Mouse (Mus musculus): ENCODE measurements at regions not wholly inside any gene's neighbourhood (a gene's known extent, or its start where the extent isn't known, plus 50 kb on each side); places are given as distances from the start of the nearest gene placed in this dataset.

DNA sequence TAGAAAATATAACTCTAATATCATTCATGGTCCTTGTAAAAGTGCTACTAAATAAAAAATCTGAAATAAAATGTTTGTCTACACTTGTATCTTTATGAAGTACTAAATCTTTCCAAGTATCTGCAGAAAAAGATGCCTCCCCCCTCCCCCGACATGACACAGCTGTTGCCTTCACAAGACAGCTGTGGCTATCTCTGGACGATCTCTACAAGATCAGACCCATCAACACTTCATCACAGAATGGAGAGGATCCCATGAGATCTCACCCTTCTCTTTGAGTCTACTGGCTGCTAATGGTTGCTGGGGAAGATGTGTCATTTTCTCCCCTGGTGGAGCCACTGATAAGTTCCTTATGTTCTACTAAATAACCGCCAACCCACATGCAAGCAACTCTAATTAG lies 116.0 kb upstream of the Dab2 start:
- no peak for DNase-seq (ENCODE audit: low read depth, low spot score)

DNA sequence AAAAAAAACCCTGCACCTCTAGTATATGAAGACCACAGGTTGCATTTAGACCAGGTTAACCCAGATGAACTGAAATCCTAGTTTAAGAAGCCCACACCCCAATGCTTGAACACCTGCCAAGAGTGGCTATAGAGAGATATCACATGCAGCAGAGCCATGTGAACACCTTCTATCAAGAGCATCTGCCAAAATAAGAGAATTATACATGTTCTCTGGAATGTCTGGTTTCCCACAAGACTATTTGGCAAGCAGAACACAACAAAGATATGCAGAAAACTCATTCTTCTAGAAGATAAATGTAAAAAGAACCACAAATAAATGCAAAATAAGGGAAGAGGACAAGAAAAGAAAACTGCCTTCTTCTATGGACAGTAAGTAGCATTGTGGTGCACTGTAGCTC lies 107.7 kb upstream of the Dab2 start:
- no peak for DNase-seq (ENCODE audit: low read depth, low spot score)

DNA sequence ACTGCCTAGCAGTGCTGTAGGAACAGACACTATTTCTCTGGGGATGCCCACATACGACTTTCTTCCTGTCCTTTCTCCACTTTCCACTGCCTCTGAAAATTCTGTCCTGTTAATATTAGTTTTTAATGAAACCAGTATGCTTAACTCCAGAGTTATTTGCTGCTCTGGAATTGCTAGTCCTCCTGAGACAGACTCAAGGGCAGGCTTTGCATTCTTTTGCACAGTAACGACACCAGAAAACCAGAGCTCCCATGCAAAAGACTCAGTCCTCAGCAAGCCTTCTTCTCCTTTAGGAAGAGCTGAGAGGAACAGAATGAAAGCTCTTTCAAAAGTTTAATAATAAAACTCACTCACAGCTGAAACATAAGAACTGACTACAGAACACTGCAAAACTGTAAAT lies 92.3 kb upstream of the Dab2 start:
- no peak for DNase-seq (ENCODE audit: low read depth, low spot score)

DNA sequence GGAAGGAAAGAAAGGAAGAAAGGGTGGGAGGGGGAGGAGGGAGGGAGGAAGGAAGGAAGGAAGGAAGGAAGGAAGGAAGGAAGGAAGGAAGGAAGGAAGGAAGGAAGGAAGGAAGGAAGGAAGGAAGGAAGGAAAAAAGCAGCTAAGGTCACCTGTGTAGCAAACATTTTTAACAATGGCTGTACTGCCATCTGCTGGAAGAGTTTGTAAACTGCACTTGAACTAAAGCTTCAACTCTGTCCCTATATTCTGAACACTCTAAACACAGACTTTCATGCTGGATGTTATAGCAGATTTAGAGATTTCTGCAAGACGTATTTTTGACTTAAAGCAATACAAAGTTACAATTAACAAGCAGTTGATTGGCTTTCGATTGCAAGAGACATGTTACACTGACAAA lies 90.3 kb upstream of the Dab2 start:
- DNase-seq (ENCODE audit: low read depth, low spot score), result no peak

DNA sequence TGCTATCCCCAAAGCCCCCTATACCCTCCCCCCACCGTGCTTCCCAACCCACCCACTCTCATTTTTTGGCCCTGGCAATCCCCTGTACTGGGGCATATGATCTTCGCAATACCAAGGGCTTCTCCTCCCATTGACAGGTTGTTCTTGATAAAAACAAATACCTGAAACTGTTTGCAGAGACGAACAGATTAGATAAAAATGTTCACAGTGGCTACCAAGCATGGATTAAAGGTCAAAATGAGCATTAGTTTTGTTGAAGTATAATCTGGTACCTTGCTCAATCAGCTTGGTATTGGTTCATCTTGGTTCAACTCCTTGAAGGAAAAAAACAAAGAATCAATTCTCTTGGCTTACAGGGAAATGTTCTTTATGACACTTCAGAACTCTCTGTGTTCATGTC lies 81.5 kb upstream of the Dab2 start:
- DNase-seq (ENCODE audit: low read depth, low spot score), result no peak

DNA sequence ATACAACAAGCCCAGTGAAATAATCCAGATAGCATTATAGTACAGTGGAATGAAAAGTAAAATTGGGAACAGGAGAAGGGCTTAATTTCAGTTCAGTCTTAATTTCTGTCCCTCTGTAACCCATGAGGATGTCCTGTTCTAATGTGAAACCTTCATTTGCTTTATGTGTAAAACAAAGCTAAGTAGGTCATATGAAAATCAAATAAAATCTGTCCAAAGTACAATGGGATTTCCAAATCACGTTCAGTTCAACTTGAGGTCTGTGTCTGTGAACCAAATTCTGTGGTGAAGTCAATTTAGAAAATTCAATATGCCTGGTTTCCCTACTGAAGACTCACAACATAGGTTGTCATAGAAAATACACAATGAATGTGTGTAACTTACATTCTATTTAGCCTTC lies 74.4 kb upstream of the Dab2 start:
- no peak for DNase-seq (ENCODE audit: low read depth, low spot score)

DNA sequence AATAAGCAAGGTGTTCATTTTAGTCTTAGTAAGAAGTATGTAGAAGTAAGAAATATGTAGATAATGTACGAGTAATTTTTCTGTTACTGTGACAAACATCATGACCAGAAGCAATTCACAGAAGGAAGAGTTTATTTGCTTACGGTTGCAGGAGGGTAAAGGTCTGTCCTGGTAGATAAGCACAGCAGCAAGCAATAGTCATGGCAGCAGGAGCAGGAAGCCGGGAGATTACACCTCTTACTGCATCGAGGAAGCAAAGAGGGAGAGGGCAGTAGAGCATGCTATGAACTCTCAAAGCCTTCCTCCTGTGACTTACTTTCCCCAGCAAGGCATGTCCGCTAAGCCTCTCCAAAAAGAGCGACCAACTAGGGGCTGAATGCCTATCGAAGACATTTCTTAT lies 69.0 kb upstream of the Dab2 start:
- no peak for DNase-seq (ENCODE audit: low read depth, low spot score)

DNA sequence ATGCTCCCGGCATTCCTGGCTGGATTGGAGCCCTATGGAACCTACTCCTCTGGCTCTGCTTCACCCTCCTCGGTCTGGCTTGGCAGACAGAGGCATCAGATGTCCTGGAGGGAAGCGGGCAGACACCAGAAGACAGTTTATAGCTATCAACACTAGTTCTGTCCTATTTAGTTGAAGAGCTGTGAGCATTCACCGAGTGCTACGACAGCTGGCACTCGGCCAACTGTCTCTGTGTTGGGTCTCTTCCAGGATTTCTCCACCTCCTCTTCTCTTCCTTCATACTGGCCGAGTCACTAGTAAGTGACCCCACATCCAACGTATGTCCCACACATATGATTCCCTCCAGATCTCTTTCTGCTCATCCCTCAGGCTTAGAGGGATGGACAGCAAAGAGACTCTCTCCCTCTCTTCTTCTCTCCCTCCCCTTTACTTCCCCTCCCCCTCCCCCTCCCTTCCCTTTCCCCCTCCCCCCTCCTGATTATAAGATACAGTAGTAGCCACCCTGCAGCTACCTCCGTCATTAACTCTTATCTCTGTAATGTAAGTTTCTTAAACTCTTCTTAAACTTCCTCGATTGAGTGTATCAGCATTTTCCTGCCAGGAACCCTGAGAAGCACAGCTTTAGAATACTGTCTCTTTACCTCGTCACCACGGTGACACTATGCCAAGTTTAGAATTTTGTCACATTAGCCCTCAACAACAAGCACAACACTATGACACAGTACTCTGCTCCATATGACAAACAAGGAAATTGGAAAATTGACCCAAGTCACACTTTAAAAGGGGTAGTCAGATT lies 68.1 kb upstream of the Dab2 start:
- no peak for DNase-seq (ENCODE audit: low read depth, low spot score)

DNA sequence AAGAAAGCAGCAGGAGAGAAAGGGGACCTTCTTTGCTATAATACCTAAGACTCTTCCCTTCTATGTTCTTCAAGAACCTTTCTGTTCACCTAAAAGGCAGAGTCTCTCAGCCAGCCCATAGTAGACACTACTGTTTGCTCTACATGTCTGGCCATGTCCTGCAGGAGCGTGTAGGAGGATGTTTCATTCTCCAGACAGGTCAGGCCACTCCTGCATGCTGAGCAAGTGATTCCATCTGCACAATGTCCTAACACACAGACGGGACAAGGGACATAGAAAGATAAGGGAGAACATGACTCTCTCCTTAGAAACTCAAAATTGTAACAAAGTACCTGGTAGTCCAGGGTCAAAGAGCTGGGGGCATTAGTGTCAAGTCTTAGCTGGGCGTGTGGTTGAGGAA lies 66.0 kb upstream of the Dab2 start:
- DNase-seq (ENCODE audit: low read depth, low spot score), result no peak

DNA sequence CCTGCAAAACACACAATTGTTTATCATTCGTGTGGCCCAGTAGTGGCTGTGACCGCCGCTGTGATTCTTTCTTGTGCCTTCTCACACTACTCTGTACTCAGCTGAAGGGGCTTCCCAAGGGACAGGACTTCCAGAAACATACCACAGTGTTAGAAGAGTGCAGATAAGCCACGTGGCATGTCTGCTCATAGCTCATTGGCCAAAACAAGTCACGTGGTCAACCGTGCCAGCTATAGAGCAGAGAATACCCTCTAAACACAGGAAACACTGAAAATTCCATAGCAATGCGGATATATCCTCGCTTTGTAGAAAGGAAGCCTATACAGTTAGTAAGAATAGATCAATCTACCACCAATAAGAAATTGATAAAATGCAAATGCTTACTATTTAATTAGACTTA lies 63.0 kb upstream of the Dab2 start:
- DNase-seq (ENCODE audit: low read depth, low spot score), result no peak

DNA sequence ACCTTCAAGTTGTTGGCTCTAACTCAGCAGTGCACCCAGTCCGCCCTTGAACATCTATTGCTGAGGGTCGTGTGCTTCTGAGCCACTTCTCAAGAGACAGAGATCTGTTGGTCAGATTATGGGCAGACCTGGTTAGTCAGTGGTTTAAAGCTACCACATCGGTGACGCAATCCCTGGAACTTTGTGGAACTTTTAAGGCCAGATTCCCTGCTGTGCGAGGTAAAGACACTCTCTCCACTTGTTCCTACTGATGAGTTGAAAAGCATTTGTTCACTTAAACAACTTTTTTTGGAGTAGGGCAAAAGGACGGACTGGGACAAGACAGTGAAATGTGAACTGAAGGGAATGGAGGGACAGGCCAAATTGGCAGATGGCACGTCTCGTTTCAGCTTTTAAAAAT lies 61.9 kb upstream of the Dab2 start:
- DNase-seq (ENCODE audit: low read depth, low spot score), result no peak

DNA sequence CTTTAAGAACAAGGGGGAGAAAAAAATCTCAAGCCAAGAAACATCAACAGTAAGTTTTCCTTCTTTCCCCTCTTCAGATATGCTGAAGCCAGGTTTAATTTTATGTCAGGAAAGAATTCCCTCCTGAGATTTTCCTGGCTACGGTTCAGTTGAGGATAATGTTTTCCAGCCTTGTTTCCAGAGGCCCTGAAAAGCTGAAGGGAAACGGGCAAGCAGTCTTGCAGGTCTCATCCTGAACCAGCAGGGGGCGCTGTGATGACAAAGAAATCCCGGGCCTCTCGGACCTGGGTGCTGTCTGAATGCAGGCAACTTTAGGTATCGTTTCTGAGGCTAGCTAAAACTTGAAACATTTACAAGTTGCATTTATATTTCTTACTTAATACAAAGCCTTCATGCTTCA lies 61.5 kb upstream of the Dab2 start:
- DNase-seq (ENCODE audit: low read depth, low spot score), result peak; percentile 38

DNA sequence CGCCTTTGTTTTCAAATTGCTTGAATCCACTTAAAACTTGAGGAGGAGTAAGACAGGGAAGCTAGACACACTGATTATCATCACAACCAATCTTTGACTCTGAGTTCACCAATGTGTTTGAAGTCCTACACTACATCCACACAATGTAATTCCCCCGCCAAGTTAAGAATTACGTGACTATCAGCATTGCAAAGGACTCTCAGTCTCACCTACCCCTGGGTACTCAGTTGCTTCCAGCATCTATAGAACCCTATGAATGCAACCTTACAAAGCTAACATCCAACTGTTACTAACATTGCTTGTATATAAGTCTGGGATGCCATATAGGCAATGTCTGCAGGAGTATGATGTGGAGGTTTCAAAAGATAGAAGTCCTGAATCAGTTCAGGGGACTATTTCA lies 60.8 kb upstream of the Dab2 start:
- no peak for DNase-seq (ENCODE audit: low read depth, low spot score)

DNA sequence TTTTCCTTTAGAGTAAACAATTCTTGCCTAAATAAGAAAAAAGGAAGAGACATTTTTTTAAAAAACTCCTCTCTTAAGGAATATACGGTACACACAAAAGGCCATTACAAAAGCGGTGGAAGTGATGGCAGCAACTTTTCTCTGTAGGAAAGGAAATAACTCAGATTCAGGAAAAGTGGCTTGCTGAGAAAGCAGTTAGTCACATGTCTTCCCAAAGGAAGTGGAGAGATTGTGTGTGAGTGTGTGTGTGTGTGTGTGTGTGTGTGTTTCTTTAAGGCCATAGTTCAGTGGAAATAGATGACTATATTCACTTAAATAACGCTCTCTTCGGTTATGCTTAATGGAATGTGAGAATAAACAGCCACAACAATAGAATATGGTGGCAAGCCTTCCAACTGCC lies 57.5 kb upstream of the Dab2 start:
- no peak for DNase-seq (ENCODE audit: low read depth, low spot score)

DNA sequence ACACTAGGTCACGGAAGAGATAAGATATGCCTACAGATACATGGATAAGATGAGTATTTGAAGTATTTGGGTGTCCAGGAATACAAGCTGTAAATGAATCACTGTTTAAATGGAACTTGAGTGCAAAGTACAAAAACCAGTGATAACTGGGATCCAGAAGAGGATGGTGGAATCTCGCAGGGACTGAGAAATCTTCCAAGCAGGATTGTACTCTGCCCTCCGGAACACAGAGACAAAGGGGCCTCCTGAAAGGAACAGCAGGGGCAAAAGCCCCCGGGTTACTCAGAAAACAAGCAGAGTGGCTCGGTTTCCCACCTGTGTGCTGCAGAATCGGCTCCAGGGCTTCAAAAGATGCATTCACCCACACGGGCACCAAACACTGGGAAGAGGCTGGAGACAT lies 55.2 kb upstream of the Dab2 start:
- DNase-seq (ENCODE audit: low read depth, low spot score), result no peak

DNA sequence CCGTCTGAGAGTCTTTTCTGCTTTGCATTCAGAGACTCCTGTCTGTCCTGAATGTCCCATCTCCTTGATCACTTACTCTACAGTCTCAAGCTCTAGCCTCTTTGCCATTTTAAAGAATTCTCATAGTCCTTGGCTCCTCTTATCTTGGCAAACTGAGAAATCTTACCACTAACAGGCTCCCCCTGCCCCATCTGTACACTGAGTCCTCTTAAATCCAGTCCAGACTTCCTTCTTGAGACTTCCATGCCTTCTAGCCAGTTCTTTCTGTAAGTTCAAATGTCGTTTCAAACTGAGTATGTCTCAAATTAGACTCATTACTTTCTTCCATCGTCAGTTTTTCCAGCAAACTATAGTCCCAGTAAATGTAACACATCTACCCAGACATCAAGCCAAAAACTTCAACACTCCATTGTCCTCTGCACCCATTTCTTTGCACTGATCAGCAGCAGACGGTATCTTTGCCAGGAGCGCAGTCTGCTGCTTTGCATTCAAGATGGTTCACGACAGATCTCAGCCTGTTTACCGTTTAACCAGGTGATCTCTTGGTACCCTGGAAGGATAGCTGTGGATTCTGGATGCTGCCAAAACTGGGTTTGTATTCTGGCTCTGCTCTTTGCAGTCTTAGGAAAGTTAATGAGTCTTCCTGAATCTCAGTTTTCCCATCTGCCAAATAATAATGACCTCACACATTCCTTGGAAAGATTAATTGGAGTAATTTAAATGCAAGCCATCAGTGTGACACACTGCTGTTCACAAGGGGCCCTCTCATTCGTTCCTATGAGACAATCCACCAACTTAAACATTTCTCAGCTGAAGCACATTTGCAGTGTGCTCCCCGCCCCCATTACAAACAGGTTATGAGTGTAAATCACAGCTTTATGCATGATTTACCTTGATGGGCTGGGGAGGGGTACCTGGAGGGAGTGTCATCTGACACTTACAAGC lies 53.4 kb upstream of the Dab2 start:
- DNase-seq (ENCODE audit: low read depth, low spot score), result no peak

DNA sequence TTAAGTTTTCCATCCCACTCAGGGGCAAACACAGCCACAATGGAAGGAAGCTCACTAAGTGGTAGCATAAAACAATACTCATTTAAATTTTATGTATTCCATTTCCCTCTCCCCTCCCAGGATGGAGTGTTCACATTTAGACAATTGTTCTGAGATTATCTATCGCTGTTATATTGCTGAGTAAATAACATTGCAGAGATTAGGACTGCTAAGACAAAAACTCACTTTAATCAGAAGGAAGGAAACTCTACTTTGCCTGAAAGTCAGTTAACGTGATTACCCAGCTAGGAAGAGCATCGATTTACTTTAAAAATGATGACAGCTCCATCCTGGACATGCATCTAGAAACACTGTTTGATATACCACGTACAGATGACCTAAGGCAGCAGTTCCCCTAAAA lies 51.1 kb upstream of the Dab2 start:
- DNase-seq (ENCODE audit: low read depth, low spot score), result no peak

Measured in telencephalon, adult 2 months (tissue).